Mouse (Mus musculus) testis, postnatal 10 days (tissue): ENCODE measurements around the gene Bcar3.
"Not testable (repeated sequence)": the region's sequence is repeated elsewhere in the genome, so short reads cannot be mapped to it uniquely, and the experiment has no call there.

ENCODE experiments used
- DNase-seq: peaks from one replicate; pipeline ENCODE4 v3.0.0; 2021; ENCODE audit warnings: low spot score

Bcar3 gene

GRCm38 (mm10) chr3:122386444-122386843, 92.5 kb downstream of the Bcar3 start:
- DNase-seq: no peak

GRCm38 (mm10) chr3:122387771-122388170, 93.8 kb downstream of the Bcar3 start:
- DNase-seq: no peak

- no peak for DNase-seq
Observed at GRCm38 (mm10) chr3:122389972-122390371, 96.0 kb downstream of the Bcar3 start.

GRCm38 (mm10) chr3:122391098-122391497, 97.2 kb downstream of the Bcar3 start:
- DNase-seq: no peak

DNA sequence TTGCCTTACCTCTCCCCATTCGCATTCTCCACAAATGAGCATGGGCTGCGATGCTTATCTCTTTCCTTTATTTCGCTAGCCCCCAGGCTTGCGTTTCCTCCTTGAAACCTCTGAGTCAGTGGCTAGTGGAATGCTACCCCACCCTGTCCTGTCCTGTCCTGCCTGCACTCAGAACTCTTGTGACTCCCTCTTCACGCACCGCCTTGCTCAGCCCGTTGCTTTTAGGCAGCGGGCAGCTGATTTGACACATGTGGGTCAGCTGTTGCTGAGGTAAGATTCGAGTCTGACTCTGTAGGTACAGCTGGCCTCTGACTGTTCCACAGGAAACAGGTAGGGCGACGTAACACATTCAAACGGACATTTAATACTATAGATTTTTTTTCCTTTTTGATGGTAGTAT, 97.9 kb downstream of the Bcar3 start:
- no peak for DNase-seq

DNA sequence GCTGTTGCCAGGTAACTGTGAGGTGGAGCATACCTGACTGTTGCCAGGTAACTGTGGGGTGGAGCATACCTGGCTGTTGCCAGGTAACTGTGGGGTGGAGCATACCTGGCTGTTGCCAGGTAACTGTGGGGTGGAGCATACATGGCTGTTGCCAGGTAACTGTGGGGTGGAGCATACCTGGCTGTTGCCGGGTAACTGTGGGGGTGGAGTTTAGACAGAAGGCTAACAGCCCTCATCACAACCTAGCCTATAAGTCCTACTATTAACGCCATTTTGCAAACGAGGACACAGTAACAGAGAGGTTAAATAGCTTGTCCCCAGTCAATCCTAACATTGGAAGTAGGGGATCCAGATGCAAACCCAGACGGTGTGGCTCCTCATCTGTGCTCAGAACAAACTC, 99.5 kb downstream of the Bcar3 start:
- not testable (repeated sequence) for DNase-seq

- no peak for DNase-seq
Observed at GRCm38 (mm10) chr3:122393836-122394374, 100.0 kb downstream of the Bcar3 start.

DNA sequence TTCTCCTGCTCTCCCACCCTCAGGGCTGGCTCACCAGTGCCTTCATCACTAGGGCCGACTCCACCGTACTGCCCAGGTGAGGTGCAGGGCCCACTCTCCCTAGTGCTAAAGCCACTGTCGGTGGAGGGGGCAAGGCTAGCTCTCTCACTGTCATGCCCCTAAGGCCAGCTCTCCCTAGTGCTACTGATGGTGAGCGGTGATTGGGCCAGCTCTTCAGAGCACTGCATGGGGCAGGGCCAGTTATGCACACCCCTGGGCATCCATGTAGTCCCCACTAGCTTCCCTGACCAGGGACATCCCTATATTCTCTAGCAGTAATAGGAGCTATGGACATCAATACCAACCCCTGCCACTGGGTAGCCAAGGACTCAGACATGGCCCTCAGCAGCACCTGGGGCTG, 103.0 kb downstream of the Bcar3 start:
- no peak for DNase-seq

DNA sequence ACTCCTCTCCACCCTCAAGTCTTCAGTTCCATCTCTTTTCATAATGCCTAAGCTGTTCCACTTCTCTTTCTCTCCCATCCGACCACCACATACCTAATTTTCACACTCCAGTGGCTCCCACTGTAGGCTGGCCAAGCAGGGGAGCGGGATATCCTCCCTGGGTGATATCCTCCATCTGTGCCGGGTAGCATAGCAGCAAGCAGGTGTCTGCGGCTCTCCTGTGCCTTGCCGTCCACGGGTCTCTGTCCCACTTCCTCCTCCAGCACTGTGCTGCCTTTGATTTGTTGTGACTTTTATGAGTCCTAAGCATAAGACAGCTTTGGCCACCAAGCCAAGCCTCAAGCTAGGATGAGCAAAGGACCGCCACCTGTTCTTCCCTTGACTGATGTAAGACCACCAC, 103.5 kb downstream of the Bcar3 start:
- DNase-seq: no peak

DNA sequence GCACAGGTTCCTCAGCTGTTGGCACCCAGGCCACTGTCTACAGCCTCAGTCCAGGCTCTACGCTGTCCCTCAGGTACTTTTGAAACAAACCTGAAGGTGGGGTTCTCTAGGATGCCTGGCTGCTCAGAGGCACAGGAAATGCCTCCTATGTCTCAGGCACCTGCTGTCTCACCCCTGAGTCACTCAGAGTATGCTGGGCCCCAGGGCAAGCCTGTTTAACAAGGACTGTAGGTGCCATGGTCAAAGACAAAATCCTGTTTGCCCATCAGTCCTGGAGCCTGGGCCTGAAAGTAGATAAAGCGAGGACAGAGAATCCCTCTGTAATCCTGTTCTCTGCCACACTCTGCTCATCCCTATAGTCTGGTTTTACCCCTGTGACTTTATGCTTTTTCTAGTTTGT, 107.1 kb downstream of the Bcar3 start:
- no peak for DNase-seq

- no peak for DNase-seq
Observed at GRCm38 (mm10) chr3:122402143-122402542, 108.2 kb downstream of the Bcar3 start.

DNA sequence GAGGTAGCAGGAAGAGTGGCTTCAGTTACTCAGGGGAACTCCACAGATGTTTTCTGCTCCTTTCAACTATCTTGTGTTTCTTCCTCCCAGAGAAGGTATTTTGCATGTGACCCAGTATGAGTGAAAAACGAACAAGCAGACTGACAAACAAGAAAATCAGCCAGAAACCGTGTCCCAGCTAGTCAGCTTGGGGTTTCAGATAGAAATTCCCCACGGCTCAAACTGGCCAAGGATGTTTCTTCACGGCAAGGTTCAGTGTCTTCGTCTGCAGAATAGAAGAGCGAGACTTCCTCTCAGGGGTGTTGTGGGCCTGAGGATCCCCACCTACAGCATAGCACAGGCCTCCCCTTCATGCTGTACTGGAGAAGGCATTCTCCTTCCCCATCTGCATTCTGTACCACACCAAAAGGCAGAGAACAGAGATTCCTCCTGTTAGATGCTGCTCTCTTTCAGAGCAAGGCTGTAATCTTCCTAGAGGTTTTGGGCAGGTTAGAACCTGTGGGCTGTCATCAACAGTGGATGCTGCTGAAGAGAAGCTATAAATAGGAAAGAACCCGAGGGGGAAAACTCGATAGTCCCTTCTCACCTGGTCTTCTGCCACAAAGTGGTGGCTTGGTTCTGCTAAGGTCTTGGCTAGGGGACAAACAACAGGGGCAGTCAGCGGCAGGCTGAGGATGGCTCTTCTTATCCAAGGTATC, 110.1 kb downstream of the Bcar3 start:
- no peak for DNase-seq

GRCm38 (mm10) chr3:122405203-122405956, 111.4 kb downstream of the Bcar3 start:
- DNase-seq: no peak

DNA sequence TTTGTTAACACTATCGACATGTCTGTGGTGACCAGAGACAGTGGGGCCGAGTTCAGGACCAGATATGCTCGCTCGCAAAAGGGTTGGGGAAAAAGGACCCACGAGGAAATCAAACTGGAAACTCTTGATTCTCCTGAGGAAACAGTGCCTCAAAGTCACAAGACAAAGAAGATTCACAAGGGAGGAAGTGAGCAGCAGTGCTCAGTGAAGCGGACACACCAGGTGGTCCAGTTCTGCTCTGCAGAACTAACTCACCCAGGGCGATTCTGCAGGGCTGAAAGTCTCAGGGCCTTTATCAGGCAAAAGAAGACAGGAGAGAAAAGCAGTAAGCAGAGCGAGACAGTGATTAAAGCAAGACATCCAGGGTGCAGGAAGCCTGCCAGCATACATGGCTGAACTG, 112.5 kb downstream of the Bcar3 start:
- DNase-seq: no peak

DNA sequence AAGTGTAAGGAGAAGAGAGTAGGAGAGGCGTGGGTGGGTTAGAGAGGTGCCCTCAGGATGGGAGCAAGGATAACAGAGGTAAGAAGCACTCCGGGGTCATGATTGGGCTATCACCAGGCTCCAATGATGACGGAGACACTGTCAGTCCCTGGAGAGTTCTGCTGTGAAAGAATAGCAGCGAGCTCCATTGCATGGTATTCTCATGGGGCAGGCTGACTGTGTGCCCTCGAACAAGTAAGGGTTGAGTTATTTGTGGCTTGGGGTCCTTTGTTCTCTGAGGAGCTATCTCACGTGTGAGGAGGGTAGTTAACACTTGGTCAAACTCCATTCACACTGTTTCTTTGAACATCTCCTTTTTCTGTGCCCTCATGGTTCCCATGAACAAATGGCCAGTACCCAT, 113.8 kb downstream of the Bcar3 start:
- no peak for DNase-seq

DNA sequence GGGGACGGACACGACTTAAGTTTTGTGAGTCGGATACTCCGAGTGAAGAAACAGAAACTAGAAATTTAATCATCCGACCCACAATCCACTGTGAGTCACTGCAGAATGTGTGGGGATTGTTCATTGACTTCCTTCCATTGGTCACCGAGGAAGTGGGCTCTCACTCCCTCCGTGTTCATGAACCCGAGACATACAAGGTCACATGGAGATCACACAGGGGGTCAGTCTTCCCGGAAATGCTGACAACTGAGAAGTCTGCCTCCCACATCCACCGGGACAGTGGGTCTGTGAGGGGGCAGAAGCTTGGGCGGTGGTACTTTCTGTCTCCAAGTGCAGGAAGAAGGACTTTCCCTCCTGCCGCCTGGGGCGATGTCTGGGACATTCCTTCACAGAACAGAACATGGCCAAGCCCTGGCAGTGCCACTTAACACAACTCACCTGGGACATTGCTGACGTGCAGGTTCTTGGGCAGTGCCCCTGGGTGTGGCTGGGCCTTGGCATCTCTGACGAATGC, 114.9 kb downstream of the Bcar3 start:
- no peak for DNase-seq

DNA sequence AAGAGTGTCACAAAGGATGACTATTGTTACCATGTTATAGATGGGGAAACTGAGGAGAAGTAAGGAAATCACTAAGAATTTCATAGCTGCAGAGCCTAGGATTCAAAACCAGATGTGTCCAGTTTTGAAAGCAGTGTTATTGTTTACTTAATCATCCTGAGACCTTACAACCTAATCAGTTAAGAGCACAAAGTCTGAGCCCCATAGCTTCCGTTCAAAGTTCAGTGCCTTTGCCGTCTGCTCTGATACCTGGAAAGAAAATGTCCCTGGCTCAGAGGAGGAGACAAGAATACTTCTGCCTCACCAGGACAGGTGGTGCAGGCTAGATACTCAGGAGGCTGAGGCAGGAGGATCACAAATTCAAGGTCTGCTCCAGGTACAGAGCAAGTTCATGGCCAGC, 117.7 kb downstream of the Bcar3 start:
- DNase-seq: no peak

GRCm38 (mm10) chr3:122413729-122414561, 120.0 kb downstream of the Bcar3 start:
- no peak for DNase-seq

DNA sequence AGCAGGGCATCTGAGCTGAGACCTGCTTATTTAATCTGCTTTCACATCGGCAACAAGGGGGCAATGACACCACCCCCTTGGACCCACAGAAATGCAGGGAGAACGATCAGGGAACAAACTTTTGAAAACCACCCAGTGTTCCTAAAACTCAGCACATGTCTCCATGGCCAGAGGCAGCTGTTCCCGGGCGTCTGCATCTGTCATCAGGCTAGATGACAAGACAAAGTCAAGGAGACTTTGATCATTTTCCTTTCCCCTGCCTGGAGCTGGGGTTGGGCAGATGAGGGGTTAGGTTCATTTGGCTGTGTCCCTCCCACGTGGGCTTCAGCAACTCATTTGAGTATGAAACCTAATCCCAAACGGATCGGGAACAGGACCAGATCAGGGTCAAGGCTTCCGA, 120.9 kb downstream of the Bcar3 start:
- no peak for DNase-seq

GRCm38 (mm10) chr3:122417466-122417865, 123.5 kb downstream of the Bcar3 start:
- no peak for DNase-seq

DNA sequence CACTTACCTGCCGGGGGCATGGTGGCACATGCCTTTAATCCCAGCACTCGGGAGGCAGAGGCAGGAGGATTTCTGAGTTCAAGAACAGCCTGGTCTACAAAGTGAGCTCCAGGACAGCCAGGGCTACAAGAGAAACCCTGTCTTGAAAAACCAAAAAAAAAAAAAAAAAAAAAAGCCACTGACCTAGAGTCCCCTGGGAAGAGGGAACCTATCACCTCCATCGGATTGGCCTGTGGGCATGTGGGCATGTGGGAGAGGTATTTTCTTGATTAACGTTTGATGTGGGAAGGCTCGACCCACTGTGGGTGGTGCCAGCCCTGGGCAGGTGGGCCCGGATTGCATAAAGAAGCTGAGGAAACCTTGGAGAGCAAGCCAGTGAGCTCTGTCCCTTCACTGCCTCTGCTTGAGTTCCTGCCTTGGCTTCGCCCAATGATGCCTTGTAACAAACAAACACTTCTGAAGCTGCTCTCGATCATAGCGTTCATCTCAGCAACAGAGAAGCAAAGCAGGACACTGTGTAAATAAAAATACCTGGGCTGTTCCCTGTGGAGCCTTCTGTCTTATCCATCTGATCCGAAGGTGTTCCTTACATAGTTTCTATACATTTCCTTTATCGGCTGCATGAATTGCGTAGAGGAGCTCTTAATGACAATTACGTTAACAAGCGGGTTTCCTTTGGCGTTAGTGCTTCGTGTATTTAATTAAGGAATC, 124.8 kb downstream of the Bcar3 start:
- no peak for DNase-seq
